Mouse (Mus musculus) cerebellum, adult 18-20 months (tissue): ENCODE data around the gene Poc1b.

Source experiments
- DNase-seq, 2 experiments: peaks; one replicate each; pipeline ENCODE4 v3.0.0; 2021

Poc1b gene

DNA sequence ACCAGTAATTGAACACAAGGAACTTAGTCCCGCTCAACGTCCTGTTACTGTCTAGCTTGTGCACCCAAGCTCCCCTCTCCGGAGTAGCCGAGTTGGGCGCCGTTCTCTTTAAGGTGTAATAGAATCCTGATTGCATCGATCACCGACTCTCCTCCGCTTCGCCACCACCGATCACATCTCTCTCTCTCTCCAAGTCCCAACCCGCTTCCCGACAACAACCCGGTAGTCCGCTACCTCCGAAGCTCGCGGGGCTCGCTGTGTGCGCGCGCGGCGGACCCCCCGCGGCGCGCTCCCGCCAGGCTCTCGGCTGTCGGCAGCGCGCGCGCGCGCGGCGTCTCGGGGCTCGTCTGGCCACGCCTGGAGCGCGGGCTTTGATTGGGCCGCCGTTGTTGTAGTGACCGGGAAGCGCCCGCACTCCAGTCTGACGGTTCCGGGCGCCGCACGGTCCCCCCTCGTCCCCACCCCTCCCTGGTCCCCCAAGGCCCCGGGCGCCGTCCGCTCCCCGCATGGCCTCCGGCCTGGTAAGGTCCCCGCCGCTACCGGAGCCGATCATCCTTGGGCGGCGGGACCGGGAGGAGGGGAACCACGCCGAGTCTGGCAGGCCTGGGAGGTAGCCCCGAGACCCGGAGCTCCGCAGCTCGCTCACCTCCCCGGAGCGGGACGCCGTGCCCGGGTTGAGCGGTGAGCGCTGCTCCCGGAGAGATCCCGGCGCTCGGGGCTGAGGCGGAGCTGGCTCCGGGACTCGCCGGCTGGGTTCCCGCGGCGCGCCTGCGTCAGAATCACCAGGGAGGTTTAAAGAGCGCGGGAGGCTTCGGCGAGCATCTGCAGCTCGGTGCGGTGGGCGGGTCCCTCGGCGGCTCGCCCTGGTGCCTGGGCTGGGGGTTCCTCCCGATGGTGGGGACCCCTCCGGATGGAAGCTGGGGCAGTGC, at the start of gene Poc1b:
Gene Poc1b, plus strand, starts transcription at position 334 of the 929 bp plus-strand sequence.
- DNase-seq, result peak; percentile 80 to 90

DNA sequence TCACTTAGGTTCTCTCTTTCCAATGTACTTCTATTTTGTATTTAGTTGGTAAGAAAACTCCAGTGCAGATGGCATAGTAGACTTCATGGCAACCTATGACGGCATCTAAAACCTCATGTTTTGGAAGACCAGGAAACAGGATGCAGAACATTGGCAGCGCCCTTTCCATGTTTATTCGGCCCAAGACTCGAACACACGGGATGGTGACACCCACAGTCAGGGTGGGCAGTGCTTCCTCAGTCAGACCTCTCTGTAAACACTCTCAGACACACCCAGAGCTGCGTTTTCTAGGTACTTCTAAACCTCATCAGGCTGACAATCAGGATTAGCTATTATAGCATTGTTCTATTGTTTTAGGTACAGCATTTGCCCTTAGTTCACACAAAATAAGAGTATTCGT, 46.2 kb upstream of the Poc1b start:
- DNase-seq, result no peak

DNA sequence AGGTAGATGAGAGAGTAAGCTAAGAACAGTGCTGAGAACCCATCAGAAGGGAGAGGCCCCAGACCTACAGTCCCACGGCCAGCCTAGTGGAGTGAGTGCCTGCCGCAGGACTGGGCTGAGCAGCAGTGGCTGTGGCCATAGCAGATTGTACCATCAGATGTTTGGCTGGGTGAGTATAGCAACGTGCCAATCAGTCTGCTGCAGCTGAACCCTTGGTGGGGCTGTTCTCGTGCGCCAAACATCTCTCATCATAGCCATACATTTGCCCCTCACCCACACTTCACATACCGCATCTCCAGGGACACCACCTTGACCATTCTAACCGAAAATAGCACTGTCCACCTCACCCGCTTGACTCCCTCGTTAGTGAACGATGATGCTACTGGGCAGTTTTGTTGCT, 45.4 kb upstream of the Poc1b start:
- peak; percentile 20 to 21 for DNase-seq

DNA sequence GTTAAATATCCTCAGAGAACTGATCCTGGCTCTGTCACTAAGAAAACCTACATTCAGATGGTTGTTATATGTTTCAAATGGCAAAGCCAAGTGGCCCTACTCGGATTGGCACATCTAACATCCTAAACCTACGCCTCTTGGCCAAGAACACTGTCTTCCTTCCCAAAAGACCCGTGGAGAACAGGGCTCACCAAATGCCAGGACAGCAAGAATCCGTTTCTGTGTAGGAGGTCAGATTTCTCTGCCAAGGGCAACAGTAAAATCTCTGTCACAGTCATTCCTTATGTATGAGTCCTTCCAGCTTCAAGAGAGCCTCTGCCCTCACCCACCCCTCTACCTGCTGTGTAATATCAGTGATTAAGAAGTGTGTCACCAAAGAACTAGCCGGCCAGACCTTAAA, 44.3 kb upstream of the Poc1b start:
- DNase-seq, result peak in 1 of 2 experiments; percentile 33

DNA sequence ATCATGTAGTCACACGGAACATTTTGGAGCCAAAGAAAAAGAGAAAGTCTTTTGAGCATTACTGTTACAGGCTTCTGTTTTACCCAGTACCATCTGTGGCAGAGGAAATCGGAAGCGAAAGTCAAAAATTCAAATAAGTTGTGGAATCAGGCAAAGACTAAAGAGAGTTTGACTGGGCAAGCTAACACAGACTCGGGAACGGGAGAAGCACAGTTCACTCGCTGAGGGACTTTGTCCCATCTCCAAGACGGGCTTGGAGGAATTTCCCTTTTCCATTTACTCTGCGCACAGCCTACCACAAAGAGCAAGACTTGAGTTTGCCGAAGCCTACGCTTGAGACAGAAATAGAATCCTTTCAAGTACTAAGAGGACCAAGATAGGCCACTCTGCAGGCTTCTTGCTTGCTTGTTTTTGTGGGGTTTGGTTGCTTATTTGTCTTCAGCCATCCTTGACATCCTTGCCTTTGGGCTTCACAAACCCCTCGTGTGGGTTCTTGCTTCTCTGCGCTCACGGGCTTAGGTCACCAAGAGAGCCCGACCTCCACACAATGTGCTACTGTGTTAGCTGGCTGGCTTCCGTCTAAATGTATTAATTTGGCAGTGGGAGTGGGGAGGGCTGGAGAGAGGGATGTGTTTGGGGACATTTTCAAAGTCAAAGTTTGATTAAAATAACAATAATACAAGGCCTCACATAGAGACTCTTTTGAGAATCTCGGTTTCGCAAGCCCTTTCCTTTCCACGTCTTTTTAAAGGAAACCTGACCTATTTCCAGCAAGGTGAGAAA, 30.5 kb upstream of the Poc1b start:
- DNase-seq, result no peak

DNA sequence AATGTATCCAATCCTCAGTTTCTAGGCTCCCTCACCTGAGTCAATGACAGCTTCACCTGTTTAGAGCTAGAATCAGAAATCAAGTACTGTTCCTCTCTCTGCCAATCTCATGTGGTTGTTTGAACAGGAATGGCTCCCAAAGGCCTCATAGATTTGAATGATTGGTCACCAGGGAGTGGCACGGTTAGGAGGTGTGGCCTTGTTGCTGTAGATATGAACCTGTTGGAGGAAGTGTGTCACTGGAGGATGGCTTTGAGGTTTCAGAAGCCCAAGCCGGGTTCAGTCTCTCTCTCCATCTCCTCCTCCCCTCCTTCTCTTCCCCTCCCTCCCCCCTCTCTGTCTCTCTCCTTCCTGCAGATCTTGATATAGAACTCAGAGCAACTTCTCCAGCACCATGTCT, 28.2 kb upstream of the Poc1b start:
- no peak for DNase-seq

DNA sequence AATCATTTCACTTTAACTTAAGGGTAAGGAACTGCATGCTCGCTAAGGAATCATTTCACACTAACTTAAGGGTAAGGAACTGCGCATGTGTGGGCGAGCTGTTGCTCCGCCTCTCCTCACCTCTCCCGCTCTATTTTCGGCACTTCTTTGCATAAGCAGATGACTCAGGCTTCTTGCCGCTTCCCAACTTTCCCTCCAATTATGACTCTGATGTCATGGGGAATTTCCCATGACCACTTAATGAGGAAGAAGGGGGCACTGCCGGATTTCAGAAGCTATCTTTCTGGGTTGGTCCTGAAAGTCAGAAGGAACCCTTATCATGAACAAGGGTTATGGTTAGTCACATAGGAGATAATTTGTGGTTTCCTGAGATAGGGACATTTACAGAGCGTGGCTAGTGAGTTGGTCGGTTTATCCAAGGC, 25.3 kb upstream of the Poc1b start:
- no peak for DNase-seq

DNA sequence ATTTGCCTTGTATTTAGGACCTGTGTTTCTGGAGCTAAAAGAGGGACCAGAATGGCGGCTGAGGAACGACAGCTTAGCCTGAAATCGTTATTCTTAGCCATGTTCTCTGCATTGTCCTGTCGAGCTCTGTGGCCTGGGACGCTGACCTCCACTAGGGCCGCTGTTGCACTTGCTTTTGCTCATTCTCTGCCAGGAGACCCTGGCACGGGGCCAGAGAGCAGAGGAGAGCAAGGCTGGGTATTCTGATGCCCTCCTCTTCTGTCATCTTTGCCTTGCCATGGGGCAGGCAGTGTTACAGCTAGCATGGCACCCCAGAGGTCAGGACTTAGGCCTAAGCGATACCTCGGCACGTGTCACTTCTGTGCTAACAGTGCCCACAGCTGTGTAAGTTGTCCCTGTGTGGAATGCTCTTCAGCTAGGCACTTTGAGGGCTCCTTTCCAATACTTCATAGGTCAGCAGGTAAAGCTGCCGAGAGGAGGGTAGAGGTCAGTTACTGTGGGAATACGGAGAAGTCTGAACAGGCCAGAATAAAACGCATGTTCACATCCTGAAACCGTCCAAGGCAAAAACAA, 23.3 kb upstream of the Poc1b start:
- peak; percentile 25 to 28 for DNase-seq

DNA sequence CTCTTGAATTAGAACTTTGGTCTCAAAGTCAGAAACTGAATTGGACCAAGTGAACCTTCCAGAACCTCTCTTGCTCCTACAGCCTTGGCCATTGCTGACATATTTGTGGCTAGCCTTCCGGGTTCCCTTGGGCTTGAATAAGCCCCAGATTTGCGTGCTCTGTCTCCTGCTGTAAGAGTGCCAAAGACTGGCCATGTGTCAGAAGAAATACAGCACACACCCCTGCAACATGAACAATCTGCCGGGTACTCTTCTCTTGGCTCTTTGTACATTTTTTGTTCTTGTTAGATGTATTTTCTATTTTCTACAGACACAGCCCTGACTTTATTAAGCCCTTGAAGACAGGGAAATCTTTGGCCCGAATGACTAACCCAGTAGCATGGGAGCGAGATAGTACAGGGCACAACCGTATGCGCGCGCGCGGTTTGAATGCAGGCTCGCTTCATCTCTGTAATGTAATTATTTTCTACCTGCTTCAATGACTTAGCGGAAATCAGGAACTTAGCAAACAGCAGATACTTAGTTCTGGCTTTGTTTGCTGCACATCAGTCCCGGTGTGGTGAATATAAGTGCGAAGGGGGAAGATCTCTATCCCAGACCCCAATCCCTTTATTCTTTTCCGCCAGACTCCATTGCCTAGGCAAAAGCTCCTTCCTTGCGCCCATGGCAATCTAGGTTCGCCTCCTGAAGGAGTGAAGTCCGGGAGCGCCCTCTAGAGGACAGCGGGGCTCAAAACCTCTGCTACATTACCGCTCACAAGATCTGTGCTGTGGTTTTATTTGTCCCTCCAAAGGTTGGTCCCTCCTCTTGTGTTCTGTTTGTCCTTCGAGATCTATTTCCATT, 22.2 kb upstream of the Poc1b start:
- peak; percentile 88 to 93 for DNase-seq

DNA sequence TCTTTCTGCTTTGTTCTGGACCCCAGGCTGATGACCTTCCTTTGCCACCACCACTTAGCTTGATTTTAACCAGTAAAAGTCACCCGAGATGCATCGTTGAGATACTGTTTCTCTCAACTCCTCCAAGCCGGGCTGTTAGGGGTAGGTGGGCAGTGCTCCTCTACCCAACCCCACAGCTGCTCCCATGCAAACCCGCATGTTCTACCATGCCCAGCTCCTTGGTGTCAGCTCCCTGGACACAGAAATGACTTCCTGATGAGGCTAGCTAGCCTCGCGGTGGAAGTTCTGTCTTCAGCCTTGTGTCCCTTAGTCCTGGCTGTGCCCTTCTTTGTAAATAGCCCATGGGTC, 21.6 kb upstream of the Poc1b start:
- DNase-seq, result no peak

DNA sequence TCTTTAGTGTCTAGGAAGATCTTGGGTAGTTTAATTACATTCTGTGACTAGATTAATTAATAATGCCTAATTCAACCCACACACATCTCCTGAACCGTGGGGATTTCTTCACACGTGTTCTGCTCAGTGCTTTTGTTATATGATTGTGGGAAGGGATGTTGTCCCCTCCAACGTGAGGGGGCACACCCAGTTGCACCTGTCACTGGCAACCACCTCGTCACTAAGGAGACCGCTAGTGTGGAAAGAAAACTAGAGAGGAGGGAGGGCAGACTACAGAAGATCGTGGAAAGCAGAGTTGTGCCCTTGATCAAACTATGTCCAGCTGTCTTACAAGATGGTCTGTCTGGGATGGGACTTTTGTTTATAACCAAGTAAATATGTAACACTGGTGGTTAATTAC, 20.8 kb upstream of the Poc1b start:
- no peak for DNase-seq

DNA sequence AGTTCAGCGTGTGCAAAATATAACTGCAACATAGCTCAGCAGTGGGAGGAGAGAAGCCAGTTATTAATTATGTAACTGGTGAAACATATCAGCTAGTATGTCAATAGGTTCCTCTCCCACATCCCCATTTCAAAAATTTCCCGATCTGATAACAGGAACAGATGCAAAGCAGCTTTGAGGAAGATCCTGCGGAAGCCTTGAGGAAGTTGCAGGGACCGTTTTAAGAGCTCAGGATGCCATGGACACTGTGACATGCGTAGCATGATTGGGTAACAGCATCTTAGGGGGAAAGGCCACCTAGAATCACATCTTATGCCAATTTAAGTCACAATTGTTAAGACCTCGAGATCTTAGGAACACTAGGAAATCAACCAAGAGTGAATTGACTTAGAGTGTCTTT, 16.9 kb upstream of the Poc1b start:
- no peak for DNase-seq

DNA sequence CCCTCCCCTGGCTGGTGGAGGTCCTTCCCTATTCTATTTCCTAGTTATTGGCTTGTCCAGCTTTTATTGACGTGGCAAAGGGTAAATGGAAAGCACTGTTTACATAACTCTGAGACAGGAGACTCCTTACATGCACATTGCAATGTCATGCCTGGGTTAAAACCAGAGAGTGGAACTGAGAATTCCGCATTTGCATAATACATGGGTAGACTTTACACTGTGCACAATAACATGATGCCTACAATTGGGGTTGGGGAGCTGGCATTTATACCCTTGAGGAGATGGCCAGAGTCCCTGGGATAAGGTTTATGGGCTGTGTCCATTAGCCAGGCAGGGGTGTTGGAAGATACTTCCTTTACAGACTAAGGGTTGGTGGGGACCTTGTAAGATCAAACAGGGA, 13.5 kb upstream of the Poc1b start:
- no peak for DNase-seq

DNA sequence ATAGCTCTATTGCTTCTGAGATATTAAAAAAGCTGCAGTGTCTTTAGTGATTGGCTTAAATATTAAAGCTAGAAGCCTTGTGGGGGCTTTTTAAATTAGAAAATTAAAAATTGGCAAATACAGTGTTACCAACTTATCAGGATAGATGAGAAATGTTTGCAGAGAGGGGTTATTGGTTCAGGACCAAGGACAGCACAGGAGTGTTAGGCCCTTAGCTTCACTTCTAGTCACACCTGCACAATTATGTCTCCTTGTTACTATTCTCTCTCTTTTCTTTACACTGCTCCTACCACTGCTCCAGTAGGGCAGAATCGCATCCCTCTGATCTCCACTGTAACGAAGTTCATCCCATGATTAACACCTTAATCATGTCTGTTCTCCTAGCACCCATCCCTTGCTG, 11.7 kb upstream of the Poc1b start:
- DNase-seq, result no peak

DNA sequence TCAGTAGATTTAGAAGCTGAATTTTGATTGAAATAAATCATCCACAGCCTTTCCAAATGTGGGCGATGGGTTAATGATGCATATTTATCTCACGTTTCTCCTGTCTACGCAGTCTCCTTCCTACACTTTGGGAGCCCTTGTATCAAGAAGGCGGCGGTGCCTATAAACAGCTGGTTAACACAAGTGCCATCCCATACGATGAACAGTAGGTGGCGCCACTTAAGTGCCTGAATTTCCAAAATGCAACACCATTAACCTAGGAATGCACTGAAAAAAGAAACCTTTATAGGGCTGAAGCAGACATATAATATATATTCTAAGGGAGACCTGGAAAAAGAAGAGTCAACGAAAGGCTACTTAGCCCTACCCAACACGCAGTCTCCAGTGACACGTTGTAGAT, 9.5 kb upstream of the Poc1b start:
- peak; percentile 33 to 51 for DNase-seq

DNA sequence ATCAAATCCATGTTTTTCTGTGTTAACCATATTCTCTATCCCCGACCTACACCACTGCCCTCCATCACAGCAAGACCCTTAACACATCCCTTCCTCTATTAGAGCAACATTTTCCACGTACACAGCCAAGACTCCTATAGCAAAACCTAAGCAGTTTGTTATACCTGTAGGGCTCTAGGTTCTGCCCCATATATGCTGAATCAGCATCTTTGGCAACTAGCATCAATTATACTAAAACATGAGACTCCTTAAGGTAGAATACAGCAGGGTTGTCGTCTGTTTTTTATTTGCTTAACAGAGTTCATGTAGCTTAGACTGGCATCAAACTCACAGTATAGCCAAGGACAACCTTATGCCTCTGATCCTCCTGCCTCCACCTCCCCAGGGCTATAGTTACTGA, 1.3 kb upstream of the Poc1b start:
- DNase-seq, result no peak

DNA sequence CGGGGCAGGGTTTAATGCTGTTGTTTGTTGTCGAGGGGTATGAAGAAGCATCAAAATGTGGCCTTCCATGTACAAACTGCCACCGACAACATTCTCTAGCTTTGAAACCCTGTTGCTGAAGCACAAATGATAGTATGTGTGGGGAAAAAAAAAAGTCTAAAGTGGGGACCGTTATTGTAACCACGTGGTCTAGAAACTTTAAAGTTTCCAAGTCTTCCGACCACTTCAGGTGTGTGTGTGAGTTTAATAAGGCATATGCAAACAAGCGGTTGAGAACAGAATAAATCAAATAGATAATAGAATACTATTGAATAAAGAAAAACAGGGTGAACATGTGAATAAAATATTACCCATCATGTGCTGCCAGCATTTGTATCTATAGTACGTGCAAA, 529 bp upstream of the Poc1b start:
- DNase-seq, result peak in 1 of 2 experiments; percentile 11

DNA sequence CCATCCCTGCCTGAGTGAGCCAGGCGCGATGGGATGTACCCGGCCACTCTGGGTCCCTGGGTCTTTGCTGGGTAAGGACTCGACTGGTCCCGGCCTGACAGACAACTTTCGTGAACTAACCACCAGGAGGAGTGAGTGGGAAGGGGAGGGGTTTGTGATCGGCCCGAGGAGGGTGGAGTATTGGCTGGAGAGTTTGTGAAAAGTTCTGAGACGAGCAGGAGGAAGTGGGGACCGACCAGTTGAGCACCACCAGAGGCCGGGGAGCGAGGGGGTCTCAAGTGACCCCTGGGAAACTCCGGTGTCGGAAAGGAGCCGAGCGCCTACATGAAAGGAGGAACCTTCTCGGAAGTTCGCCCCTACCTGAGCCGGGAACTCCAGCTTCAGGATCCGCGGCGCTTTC, 1.1 kb downstream of the Poc1b start, which contains the start of gene Galnt4:
Gene Galnt4, plus strand, starts transcription at position 196 of the 400 bp plus-strand sequence.
- DNase-seq, result peak; percentile 48 to 65

DNA sequence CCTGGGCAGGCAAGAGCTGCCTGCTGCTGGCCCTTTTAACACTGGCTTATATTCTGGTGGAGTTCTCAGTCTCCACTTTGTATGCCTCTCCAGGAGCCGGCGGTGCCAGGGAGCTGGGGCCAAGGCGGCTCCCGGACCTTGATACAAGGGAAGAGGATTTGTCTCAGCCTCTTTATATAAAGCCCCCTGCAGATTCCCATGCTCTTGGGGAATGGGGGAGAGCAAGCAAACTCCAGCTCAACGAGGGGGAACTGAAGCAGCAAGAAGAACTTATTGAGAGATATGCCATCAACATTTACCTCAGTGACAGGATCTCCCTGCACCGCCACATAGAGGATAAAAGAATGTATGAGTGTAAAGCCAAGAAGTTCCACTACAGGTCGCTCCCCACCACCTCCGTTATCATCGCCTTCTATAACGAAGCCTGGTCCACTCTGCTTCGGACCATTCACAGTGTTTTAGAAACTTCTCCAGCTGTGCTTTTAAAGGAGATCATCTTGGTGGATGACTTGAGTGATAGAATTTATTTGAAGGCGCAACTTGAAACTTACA, 1.7 kb downstream of the Poc1b start:
- DNase-seq, result no peak

DNA sequence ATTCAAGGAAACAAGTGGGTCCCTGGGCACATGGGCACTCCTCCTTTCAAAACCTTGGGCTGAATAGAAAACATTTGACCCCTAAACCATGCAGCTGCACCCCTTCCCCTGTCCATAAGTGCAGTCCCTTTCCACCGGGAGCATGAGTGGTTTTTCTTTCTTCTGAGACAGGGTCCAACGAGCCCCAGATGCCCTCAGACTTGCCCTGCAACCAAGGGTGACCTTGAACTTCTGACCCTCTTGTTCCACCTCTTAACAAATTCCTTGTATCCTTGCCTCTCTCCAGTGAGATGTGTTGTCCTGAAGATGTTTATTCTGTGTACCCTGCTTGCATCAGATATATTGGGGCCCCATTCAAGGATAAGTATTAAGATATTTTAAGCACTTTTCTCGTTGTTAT, 6.7 kb downstream of the Poc1b start:
- no peak for DNase-seq

DNA sequence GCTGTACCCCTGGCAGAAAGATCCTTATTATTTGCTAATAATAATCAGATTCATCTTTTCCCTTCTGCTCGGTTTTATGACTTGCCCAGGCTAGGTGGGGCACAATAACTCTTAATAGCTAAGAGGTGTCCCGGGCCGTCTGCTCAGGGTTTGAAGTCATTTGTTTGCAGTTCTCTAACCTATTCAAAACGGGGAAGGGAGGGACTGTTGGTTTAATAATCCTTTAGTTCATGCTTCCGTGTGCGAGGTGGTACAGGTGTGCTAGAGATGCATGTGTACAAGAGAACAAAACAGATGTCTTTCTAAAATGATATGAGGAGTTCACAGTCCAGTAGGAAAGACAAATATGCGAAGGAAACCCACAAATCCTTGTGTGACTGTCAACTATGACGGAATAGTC, 7.5 kb downstream of the Poc1b start:
- no peak for DNase-seq

DNA sequence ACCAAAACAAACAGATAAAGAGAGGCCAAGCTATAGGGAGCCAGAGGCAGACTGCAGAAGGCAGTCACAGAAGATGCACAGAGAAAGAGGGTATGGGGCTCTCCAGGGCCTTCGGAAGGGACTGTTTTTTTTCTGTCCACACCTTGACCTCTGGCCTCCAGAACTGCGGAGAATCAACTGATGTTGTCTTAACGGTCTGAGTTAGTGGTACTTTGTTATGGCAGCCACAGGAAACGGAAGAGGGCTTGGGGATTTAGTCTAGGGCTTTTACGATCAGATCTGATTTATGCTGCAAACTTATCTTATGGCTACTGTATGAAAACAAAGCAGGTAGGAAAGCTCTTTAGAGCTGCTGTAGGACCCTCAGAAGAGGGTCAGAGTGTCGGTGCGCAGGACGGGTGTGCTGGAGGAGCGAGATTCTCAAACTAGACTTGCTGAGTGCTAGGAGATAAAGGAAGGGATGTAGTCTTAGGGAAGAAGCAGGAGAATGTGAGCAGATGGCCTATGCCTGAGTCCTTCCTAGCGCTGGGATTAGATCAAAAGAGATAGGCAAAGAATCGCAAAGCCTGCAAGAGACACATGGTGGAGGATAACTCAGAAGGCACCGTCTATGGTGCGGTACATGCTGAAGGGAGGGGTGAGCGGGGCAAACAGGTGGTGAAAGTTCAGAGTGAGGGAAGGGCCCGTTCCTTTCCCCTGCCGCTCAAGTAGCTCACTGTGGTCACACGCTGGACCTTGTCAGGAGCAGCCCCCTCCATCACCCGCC, 8.8 kb downstream of the Poc1b start:
- DNase-seq, result no peak
